Mouse (Mus musculus) frontal cortex, postnatal 10 days (tissue): ENCODE measurements around the gene Tab3.
A peak's percentile ranks its signal among the peaks of the same experiment; 100 is the strongest.

Experiments
- DNase-seq, 2 experiments: peaks; one replicate each; pipeline ENCODE4 v3.0.0; 2022; ENCODE audit warnings: low spot score in 2 of 2, mixed read lengths in 1 of 2

The Tab3 gene

DNA sequence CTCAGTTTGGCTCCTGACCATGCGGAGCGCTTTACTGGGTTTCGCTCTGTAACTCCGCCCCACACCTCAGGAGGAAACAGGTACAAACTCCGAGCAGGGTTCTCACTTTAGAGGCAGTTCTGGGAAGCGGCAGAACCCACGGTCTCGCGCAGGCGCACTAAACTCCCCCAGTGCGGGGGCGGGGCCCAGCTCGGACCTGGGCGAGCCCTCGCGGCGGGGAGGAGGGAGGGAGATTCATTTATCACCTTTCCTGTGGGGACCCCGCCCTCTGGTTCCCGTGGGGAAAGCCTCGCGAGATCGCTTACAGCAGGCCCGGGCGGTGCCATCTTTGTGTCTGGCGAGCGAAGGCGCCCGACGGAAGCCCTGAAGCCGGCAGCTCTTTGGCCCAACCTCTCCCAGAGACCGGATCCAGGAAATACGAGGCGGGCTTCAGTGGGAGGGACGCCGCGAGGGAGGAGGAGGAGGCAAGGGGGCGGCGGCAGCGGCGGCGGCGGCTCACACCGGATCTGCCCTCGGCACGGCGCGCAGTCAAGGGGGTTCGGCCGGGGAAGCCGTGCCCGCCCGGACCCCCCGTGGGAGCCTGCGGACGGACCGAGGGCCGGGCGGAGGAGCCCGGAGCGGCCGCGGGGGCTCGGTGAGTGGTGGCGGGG is at the start of gene Tab3:
Tab3 (plus strand) TSS at position 491 of the 650 bp plus-strand sequence.
- DNase-seq = peak; percentile 89 to 90

DNA sequence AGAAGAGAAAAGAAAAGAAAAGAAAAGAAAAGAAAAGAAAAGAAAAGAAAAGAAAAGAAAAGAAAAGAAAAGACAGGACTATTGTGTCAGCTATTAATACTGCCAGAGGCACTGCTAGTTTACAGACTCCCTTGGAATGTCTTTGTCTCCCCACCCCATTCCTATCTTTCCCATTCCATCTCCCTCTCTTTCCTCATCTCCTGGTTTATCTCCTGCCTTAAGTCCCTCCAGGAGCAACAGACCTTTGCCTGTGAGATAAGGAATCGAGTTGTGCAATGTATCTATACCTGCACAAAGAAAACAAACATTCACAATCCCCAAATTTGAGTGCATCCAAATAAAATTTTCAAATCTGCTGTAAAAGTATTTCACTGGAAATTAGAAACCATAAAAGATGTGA is 48.3 kb upstream of the Tab3 start:
- DNase-seq = no peak

DNA sequence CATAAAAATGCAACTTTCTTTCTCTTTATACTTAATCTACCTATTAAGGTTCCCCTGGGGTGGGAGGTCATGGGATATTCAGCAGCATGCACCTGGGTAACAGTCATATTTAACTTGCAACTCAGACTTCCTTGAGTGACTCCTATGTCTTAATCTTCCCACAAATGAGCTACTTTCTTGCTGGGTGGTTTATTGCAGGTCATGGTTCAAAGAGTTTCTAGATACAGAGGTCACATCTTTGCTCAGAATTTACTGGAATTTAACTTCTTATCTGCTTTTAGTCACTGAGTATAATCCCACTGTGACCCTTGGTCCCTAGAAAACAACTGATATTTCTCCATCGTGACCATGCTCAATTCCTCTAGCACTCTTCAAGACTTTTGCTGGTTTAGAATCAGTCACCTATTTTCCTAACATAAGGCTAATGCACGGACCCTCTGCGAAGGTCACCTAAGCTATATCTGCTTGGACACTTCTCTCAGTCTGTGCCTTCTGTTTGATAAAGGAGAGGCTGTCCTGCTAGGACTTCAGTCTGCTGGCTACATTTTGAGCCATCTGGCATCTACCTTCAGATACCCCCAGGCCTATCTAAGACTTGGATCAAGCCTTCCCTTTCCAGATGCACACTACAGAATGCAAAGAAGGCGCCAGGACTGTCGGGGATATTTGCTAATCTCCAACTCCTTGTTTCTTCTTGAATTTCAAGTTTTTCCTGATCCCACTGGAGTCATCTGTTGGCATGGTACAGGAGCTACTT is 47.4 kb upstream of the Tab3 start:
- no peak for DNase-seq

DNA sequence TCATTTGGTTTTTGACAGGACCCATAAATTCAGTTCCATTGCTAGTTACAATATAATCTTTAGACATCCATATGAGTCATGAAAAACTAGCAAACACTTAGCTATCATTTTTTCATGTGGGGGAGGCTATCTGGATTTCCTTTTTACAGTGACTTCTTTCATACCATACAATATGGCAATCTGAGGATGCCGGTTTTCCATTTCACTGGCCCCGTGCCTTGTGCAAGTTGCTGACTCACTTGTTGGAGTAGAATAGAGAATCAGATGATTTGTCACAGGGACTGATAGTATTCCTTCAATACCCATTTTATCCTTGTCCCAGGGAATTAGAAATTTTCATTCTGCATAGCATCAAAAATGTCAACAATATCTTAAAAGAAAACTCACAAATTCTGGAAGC is 14.9 kb upstream of the Tab3 start:
- DNase-seq = no peak

DNA sequence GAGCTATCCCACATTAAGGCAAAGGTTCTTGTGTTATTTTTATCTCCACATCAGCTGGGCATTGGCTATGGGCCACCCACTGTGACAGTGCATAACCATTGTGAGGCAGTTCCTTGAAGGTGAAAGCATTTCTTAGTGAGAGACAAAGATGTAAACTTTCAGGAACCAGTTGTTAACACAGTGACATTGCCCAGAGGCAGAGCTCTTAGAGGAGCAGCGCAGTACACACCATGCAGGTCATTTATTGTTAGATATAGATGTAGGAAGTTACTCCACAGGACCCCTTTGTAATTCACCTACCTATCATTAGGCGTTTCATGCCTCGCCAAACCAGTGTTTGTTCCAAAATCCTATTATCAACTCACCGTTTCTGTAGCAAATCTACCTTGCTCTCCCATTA is 7.6 kb upstream of the Tab3 start:
- no peak for DNase-seq

DNA sequence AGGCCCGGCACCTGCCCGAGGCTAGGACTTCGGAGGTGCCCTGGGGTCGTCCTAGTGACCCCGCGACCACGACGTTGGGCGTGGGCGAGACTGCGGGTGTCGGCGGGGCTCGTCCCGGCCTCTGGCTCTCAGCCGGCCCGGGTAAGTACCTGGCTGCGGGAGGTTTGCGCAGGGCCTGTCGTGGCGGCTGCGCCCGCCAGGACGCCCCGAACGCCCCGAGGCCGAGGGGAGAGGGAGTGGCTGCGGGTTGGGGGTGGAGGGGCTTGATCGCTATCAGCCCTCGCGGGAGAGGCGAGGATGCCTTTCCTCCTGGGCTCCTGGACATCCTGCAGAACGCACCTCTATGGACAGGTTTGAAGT is 340 bp downstream of the Tab3 start:
- DNase-seq = peak in 1 of 2 experiments; percentile 11

DNA sequence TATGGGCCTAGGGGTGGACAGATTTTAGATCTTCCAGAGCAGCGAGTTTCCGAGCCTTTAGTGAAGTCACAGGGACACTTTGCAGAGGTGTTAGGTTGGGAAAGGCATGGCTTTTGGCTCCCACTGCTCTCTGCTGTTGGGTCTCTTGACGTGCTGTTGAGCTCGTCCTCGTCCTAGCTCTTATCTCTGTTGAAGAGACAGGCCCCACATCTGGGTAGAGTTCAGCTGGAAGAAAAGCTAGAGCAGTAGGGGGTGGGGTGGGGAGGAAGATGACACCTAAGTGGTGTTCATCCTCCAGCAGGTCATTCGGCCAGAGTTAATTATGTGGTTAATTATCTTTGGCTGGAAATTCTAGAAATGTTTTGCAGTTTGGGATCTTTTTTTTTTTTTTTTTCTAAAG is 2.5 kb downstream of the Tab3 start:
- no peak for DNase-seq

DNA sequence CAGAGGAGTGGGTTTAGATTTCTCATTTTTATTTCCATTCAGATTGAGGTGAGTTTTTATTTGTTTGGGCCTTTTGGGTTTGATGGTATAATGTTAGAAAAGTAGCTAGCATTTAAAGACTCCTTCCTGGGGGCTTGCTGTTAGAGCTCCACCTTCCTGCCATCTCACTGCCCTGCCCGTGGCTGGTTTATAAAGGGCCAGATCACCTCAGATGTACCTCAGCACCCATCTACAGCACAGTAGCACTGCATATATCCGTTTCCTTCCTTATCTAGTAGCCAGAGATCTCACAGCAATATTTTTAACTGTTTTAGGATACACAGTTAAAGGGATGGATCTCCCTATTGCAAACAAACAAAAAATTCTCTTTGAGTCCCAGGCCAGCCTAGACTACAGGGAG is 6.9 kb downstream of the Tab3 start:
- no peak for DNase-seq

DNA sequence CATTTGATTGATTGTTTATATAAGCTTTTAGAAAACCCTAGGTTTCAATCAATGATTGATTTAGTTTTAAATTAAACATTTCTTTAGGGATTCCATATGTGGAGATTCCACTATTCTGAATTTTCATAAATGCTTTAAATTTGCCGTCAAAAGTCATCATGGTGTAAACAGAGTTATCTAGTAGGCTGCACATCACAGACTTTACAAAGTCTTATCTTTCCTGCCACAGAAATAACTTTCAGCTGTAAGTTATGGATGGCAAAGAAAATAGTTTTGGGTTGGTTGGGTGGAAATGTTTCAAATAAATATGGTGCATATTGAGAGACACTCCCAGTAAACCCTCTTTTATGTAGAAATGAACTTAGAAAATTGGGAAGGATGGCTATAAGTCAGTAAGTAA is 8.7 kb downstream of the Tab3 start:
- no peak for DNase-seq

DNA sequence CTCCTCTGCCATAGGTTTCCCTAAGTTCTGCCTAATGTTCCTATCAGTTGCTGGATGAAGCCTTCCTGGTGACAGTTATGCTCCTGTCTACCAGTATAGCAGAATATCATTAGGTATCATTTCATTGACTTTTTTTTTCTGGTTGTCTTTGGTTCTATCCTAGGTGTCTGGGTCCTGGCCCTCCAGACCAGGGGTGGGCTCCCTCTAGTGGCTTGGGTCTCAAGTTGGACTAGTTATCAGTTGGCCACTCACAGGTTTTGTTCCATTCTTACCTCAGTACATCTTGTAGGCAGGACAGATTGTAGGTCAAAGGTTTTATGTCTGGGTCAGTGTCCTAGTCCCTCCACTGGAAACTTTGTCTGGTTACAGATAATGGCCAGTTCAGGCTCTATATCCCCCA is 11.8 kb downstream of the Tab3 start:
- DNase-seq = no peak

DNA sequence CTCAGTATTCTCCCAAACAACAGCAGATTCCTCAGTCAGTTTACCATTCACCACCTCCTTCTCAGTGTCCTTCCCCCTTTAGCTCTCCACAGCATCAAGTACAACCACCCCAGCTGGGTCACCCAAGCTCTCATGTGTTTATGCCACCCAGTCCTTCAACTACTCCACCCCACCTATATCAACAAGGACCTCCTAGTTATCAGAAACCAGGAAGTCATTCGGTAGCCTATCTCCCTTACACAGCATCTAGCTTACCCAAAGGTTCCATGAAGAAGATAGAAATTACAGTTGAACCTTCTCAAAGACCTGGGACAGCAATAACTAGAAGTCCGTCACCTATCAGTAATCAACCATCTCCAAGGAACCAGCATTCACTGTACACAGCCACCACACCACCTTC is 40.9 kb downstream of the Tab3 start:
- DNase-seq = no peak

DNA sequence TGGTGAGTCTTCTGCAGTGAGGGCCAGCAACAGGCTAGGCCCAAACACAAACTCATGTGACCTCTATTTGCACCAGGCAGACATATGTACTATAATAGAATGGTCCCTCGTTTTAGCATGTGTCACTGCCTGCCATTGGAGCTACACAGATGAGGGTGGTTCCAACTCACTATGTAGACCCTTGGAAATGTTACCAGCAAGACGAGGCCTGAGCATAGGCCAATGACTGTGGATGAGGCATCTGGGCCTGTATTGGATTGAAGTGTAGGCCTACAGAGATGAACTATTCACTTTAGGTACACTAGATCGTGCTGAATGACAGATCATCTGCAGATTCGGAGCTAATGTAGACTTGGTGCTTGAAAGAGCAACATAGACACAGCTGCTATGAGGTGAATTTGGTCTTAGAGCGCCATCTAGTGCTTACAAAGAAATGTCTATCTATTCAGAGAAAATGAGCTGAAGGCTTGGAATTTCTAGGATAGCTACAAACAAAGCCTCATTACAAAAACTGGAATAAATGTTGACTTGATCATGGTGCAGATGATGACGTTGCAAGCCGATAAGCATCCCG is 72.5 kb downstream of the Tab3 start:
- no peak for DNase-seq

DNA sequence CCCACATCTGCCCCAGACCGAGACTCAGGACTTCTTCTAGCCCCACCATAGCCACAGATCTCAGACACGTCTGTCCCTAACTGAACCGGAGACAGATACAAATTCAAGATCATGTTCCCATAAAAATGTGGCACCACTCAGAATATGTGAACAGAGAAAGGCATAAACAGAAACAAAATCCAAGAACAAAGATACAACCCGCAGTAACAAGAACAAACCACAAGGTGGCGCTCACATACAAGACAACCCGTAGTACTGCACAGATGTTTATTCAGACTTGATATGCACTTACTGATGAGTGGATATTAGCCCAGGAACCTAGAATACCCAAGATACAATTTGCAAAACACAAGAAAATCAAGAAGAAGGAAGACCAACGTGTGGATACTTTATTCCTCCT is 103.0 kb downstream of the Tab3 start:
- peak in 1 of 2 experiments; percentile 32 for DNase-seq

DNA sequence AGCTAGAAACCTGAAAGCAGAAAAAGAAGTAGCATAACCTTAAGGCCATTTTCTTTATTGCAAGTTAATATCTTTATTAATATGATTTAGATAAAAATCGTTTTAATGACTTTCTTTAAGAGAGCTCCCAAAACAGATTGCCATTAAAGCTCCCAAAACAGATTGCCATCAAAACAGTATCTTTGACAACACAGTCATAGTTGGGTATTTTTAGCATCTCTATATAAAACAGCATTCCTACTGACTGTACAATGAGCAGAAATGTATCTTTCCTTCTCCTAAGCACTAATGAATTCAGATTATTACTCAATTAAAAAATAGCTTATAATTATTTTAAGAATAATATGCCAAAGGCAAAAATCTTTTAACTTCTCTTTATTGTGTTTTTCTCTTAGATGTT is 108.3 kb downstream of the Tab3 start:
- DNase-seq = no peak

DNA sequence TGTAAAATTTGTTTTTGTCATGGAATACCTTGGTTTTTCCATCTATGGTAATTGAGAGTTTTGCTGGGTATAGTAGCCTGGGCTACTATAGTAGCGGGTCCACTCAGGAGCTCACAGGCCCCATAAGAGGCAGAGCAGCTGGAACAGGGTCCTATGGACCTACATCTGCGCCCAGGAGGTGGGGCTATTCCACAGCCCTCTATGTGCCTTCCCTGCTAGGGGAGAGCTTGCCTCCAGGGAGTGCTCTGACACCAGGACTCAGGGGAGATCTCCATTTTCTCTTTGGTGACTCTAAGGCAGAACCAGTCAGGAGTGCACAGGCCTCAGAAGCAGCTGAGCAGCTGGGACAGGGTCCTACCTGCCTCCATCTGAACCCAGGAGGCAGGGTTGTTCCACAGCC is 109.9 kb downstream of the Tab3 start:
- DNase-seq = no peak
